ENCODE assay signal across 8 mouse cellular contexts in the genomic region with DNA sequence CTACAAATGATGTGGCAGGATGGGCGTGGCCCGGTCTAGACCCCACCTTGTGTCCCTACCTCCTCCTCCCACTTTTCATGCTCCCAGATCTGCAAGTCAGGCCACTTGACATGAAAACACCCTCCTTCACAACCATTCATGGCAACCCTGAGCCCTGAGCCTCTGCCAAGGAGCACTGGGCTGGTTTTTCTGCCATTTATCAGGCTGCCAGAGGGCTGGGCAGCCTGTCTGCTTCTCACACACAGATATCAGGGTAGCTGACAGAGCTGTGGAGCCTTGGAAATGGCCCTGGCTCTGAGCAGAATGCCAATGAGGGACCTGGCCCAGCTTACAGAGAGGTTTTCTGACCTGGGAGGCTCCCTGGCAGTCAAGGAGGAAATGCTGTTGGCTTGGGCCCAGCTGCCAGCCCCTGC.
A peak's percentile ranks its signal among the peaks of the same experiment; 100 is the strongest.
DNase-seq lines count a peak whose midpoint lies in the region; ATAC-seq lines count a peak whose summit lies in the region.

No protein-coding gene starts in this region.

- no peak overlapping the region for H3K9ac ChIP-seq in neural tube, embryonic 12.5 days

- H3K4me1 ChIP-seq in neural tube, embryonic 12.5 days: no peaks in the 10 kb centered on the region

- H3K4me2 ChIP-seq in neural tube, embryonic 12.5 days (replicated peaks): no peak overlapping the region

- H3K9me3 ChIP-seq in neural tube, embryonic 12.5 days: no peaks in the 10 kb centered on the region

- H3K27ac ChIP-seq in neural tube, embryonic 12.5 days: no peak overlapping the region

- WGBS in neural tube, embryonic 12.5 days: 92% methylated on average over 2 of the region's 2 CpGs

- peak; percentile 73 for ATAC-seq in neural tube, embryonic 12.5 days (ENCODE audit: low FRiP score, low read depth)
- no peak for ATAC-seq in granulocyte monocyte progenitor cell, adult 5-6 weeks (replicated peaks; ENCODE audit: poor library complexity, severe bottlenecking)

- no peaks in the 10 kb centered on the region for H3K27me3 ChIP-seq in neural tube, embryonic 12.5 days (replicated peaks)

- H3K36me3 ChIP-seq in neural tube, embryonic 12.5 days: no peaks in the 10 kb centered on the region

- DNase-seq in cerebellum, adult 11 months: peak; percentile 2
- DNase-seq in cerebellum, adult 9-10 months: no peak
- peak; percentile 27 to 84 for DNase-seq in adrenal gland, adult (ENCODE audit: inconsistent age in 2 of 2, low spot score in 1 of 2)
- peak; percentile 49 to 61 for DNase-seq in frontal cortex, postnatal 10 days (ENCODE audit: low spot score in 2 of 2)
- DNase-seq in layer of hippocampus, postnatal 25 days (ENCODE audit: extremely low spot score in 1 of 2, low spot score in 1 of 2): peak; percentile 14 to 17
- no peak for DNase-seq in gastrocnemius, adult 18-20 months (ENCODE audit: low spot score)

- no peak overlapping the region for H3K4me3 ChIP-seq in neural tube, embryonic 12.5 days

Comparison
In these comparisons a context has a peak if more than half of its experiments do, and no peak if none do; other contexts are left out.
1. DNase-seq: peak in cerebellum, adult 11 months (single experiment), adrenal gland, adult (2 of 2), frontal cortex, postnatal 10 days (2 of 2) and layer of hippocampus, postnatal 25 days (2 of 2); none in cerebellum, adult 9-10 months (single experiment) and gastrocnemius, adult 18-20 months (single experiment).